ENCODE assay signal across 9 mouse cellular contexts in the genomic region with DNA sequence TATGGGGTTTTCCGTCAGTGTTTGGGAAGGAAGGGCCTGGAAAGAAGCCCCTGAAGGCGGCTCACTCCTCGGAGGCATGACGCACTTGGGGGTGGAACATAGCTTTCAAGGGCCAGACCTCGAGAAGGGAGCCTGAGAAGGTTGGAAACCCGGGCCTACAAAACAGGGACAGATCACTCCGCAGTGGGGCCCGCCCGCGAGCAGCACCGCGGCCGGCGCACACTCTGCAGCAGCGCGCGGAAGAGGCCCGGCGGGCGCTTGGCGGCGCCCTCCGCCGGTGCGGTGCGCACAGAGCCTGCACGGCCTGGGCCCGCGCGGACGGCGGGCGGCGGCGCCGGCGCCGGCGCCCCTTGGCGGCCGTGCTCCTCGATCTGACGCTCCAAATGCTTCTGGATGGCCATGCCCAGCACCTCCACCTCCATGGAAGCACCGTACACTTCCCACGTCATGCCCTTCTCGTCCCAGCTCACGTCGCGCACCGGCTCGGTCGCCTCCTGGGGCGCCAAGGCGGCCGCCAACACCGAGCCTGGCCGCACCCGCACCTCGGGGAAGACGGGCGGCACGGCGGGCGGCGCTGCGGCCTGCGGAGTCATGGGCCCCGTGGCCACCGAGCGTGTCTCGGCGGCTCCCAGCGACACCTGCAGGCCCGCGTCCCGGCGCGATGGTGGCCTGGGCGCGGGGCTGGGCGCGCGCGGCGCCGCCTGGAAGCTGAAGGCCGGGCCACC. TPM values are rescaled to one million over a fixed set of nuclear protein-coding genes. Genes with fewer than 3 reads are reported as not detected.
DNase-seq lines count a peak whose midpoint lies in the region; ATAC-seq lines count a peak whose summit lies in the region.
"Had no signal": no experiment of that assay in that cellular context is flagged by ENCODE, and none has a peak within 500 bp of the region (broad histone marks: within the 10 kb centered on the region; RNA-seq: fewer than 3 reads in every experiment).

No protein-coding gene starts in this region.

- no peaks in the 10 kb centered on the region for H3K9me3 ChIP-seq in embryonic facial prominence, embryonic 12.5 days
- H3K9me3 ChIP-seq in hindbrain, embryonic 16.5 days (ENCODE audit: control insufficient read depth, low read length): no peaks in the 10 kb centered on the region
- H3K9me3 ChIP-seq in midbrain, embryonic 14.5 days (ENCODE audit: control insufficient read depth, low read length): no peaks in the 10 kb centered on the region

- DNase-seq in heart, adult 11 months: peak; percentile 90
- DNase-seq in heart, adult 8-10 months (ENCODE audit: low spot score): no peak
- DNase-seq in Muller cell, postnatal 12 days (ENCODE audit: inconsistent ontology term): peak; percentile 40
- peak; percentile 62 for DNase-seq in midbrain, embryonic 14.5 days
- DNase-seq in c-Kit-positive CD71-positive TER-119-positive erythroid progenitor cells, embryonic 14.5 days (ENCODE audit: low spot score): no peak
- DNase-seq in thymus, postnatal 36 days: no peak

- ATAC-seq in embryonic facial prominence, embryonic 12.5 days (ENCODE audit: insufficient number of reproducible peaks, insufficient read depth, low FRiP score, low TSS enrichment): peak; percentile 65; the same call in 1 of the 2 replicates
- ATAC-seq in hindbrain, embryonic 16.5 days: 0 out of 2 replicates have a peak, but pooled peaks have one; percentile 38
- 0 out of 2 replicates have a peak, but pooled peaks have one; percentile 47 for ATAC-seq in midbrain, embryonic 14.5 days (ENCODE audit: low FRiP score, low TSS enrichment)

- H3K4me2 ChIP-seq in embryonic facial prominence, embryonic 12.5 days (replicated peaks): peak overlapping the region; percentile 76
- H3K4me2 ChIP-seq in hindbrain, embryonic 16.5 days (ENCODE audit: low read length): peak overlapping the region; percentile 43
- H3K4me2 ChIP-seq in midbrain, embryonic 14.5 days (ENCODE audit: low read length): peak overlapping the region; percentile 39

- 1% methylated on average over 82 of the region's 87 CpGs for WGBS in embryonic facial prominence, embryonic 12.5 days
- WGBS in hindbrain, embryonic 16.5 days: 3% methylated on average over 70 of the region's 87 CpGs
- 4% methylated on average over 86 of the region's 87 CpGs for WGBS in midbrain, embryonic 14.5 days

- peaks cover 50% of the 10 kb centered on the region for H3K27me3 ChIP-seq in embryonic facial prominence, embryonic 12.5 days
- no peaks in the 10 kb centered on the region for H3K27me3 ChIP-seq in hindbrain, embryonic 16.5 days (replicated peaks; ENCODE audit: control insufficient read depth, insufficient read depth, low read length)
- peaks cover 18% of the 10 kb centered on the region; the same call in 1 of the 2 replicates for H3K27me3 ChIP-seq in midbrain, embryonic 14.5 days (ENCODE audit: control insufficient read depth, insufficient read depth, low read length)

- H3K4me1 ChIP-seq in embryonic facial prominence, embryonic 12.5 days: peaks cover 13% of the 10 kb centered on the region
- H3K4me1 ChIP-seq in hindbrain, embryonic 16.5 days (ENCODE audit: control insufficient read depth, insufficient read depth, low read depth, low read length): peaks cover 15% of the 10 kb centered on the region
- H3K4me1 ChIP-seq in midbrain, embryonic 14.5 days (ENCODE audit: control insufficient read depth, insufficient read depth, low read length): peaks cover 10% of the 10 kb centered on the region; the same call in 1 of the 2 replicates

- H3K27ac ChIP-seq in embryonic facial prominence, embryonic 12.5 days: no peak overlapping the region
- H3K27ac ChIP-seq in hindbrain, embryonic 16.5 days (ENCODE audit: low read depth, low read length): no peak overlapping the region
- H3K27ac ChIP-seq in midbrain, embryonic 14.5 days (replicated peaks; ENCODE audit: low read depth, low read length): no peak overlapping the region

- H3K36me3 ChIP-seq in embryonic facial prominence, embryonic 12.5 days: no peaks in the 10 kb centered on the region
- H3K36me3 ChIP-seq in hindbrain, embryonic 16.5 days (ENCODE audit: control insufficient read depth, insufficient read depth, low read length): peaks cover 30% of the 10 kb centered on the region
- H3K36me3 ChIP-seq in midbrain, embryonic 14.5 days (ENCODE audit: control insufficient read depth, insufficient read depth, low read length): peaks cover 75% of the 10 kb centered on the region

- H3K9ac ChIP-seq in embryonic facial prominence, embryonic 12.5 days: peak overlapping the region; percentile 47
- peak overlapping the region; percentile 25; the same call in 1 of the 2 replicates for H3K9ac ChIP-seq in hindbrain, embryonic 16.5 days (ENCODE audit: low read depth, low read length)
- 0 out of 2 replicates have a peak overlapping the region, but pooled peaks have one; percentile 23 for H3K9ac ChIP-seq in midbrain, embryonic 14.5 days (replicated peaks; ENCODE audit: low read length)

- peak overlapping the region; percentile 43 for H3K4me3 ChIP-seq in embryonic facial prominence, embryonic 12.5 days
- peak overlapping the region; percentile 20 for H3K4me3 ChIP-seq in hindbrain, embryonic 16.5 days (ENCODE audit: low read length)
- H3K4me3 ChIP-seq in midbrain, embryonic 14.5 days (replicated peaks; ENCODE audit: low read depth, low read length): peak overlapping the region; percentile 10; the same call in 1 of the 2 replicates

RNA-seq across cellular contexts. Expression of a gene that starts 12.0 kb away (rescaled TPM):
- total RNA-seq in heart, adult 8-10 months (2022): under 1 TPM in 1 of 4 experiments, not detected in 3; 0.16 TPM
- 2.1 and 4.2 TPM in 2 replicates for polyA plus RNA-seq in embryonic facial prominence, embryonic 12.5 days (2016; fragmentation: Nextera tagmentation; extraction: Ambion mirVana)
- 4.5 and 5.7 TPM in 2 replicates for polyA plus RNA-seq in hindbrain, embryonic 16.5 days (2015; fragmentation: Nextera tagmentation; extraction: Ambion mirVana)
- polyA plus RNA-seq in midbrain, embryonic 14.5 days (2014; fragmentation: Nextera tagmentation; extraction: Ambion mirVana): 19.1 and 29.4 TPM in 2 replicates
- total RNA-seq: MEL had no signal

RNA-seq across cellular contexts. Expression of a gene that starts 28.7 kb away (rescaled TPM):
- total RNA-seq in heart, adult 8-10 months (2022): under 1 TPM in 1 of 4 experiments, not detected in 3; 0.46 TPM
- polyA plus RNA-seq in embryonic facial prominence, embryonic 12.5 days (2016; fragmentation: Nextera tagmentation; extraction: Ambion mirVana): 0.27 and 0.37 TPM in 2 replicates
- 130 and 157 TPM in 2 replicates for polyA plus RNA-seq in hindbrain, embryonic 16.5 days (2015; fragmentation: Nextera tagmentation; extraction: Ambion mirVana)
- polyA plus RNA-seq in midbrain, embryonic 14.5 days (2014; fragmentation: Nextera tagmentation; extraction: Ambion mirVana): 37.5 and 53.7 TPM in 2 replicates
- total RNA-seq: MEL had no signal

RNA-seq across cellular contexts. Expression of a gene that starts 36.4 kb away (rescaled TPM):
- total RNA-seq in heart, adult 8-10 months (2022): not detected
- 0.05 and 0.06 TPM in 2 replicates for polyA plus RNA-seq in embryonic facial prominence, embryonic 12.5 days (2016; fragmentation: Nextera tagmentation; extraction: Ambion mirVana)
- polyA plus RNA-seq in hindbrain, embryonic 16.5 days (2015; fragmentation: Nextera tagmentation; extraction: Ambion mirVana): 0.16 and 0.21 TPM in 2 replicates
- 0.22 and 0.23 TPM in 2 replicates for polyA plus RNA-seq in midbrain, embryonic 14.5 days (2014; fragmentation: Nextera tagmentation; extraction: Ambion mirVana)
- total RNA-seq: MEL had no signal

RNA-seq across cellular contexts. Expression of a gene that starts 43.9 kb away (rescaled TPM):
- total RNA-seq in heart, adult 8-10 months (2022): 10 to 100 TPM; 46.2 to 53.4 (median 47.6) TPM
- polyA plus RNA-seq in embryonic facial prominence, embryonic 12.5 days (2016; fragmentation: Nextera tagmentation; extraction: Ambion mirVana): 58.0 and 65.3 TPM in 2 replicates
- polyA plus RNA-seq in hindbrain, embryonic 16.5 days (2015; fragmentation: Nextera tagmentation; extraction: Ambion mirVana): 56.4 and 64.8 TPM in 2 replicates
- polyA plus RNA-seq in midbrain, embryonic 14.5 days (2014; fragmentation: Nextera tagmentation; extraction: Ambion mirVana): 78.6 and 88.1 TPM in 2 replicates

RNA-seq across cellular contexts. Expression of a gene that starts 46.1 kb away (rescaled TPM):
- total RNA-seq in heart, adult 8-10 months (2022): not detected
- not detected in 2 replicates for polyA plus RNA-seq in embryonic facial prominence, embryonic 12.5 days (2016; fragmentation: Nextera tagmentation; extraction: Ambion mirVana)
- polyA plus RNA-seq in hindbrain, embryonic 16.5 days (2015; fragmentation: Nextera tagmentation; extraction: Ambion mirVana): not detected in 2 replicates
- not detected in 2 replicates for polyA plus RNA-seq in midbrain, embryonic 14.5 days (2014; fragmentation: Nextera tagmentation; extraction: Ambion mirVana)
- total RNA-seq: MEL had no signal

Comparison
In these comparisons a context has a peak if more than half of its experiments do, and no peak if none do; other contexts are left out.
1. DNase-seq: peak in heart, adult 11 months (single experiment), Muller cell, postnatal 12 days (single experiment) and midbrain, embryonic 14.5 days (single experiment); none in heart, adult 8-10 months (single experiment), c-Kit-positive CD71-positive TER-119-positive erythroid progenitor cells, embryonic 14.5 days (single experiment) and thymus, postnatal 36 days (0 of 2).
2. RNA of a gene that starts 28.7 kb away (polyA plus RNA-seq): 130 to 157 TPM in hindbrain, embryonic 16.5 days and 37.5 to 53.7 TPM in midbrain, embryonic 14.5 days; 0.27 to 0.37 TPM in embryonic facial prominence, embryonic 12.5 days; every median in the first group is over 10 times any median in the second.
3. Peak in every context shown above with its lines, with median percentiles within 50 percentile points of each other: ATAC-seq, H3K4me2 ChIP-seq, H3K4me3 ChIP-seq and H3K9ac ChIP-seq.